Mouse (Mus musculus): ENCODE measurements around the gene Rita1. TPM values are rescaled to one million over a fixed set of nuclear protein-coding genes. Genes with fewer than 3 reads are reported as not detected.

Rita1 gene
- polyA plus RNA-seq, 1 experiment from 2014 or later: 6.5 TPM

DNA sequence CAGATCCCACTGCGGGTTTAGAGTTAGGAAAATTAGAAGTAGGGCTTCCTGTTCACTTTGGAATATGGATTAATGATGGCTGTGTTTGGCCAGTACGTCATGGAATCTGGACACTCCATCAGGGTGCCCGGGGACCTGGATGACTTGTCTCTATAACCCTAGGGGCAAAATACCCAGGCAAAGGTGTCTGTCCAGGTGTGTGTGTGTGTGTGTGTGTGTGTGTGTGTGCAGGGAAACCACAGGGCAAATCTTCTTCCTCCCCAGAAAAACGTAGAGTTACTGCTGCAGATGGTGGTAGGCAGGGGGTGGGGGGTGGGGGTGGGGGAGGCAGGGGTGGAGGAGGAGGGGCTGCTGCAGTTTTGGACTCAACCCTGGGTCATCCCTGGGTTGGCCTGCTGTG lies 35.0 kb upstream of the Rita1 start:
- peaks cover 77% of the 10 kb centered on the region for H3K27me3 ChIP-seq
- H3K4me1 ChIP-seq (replicated peaks): peaks cover 36% of the 10 kb centered on the region
- H3K4me2 ChIP-seq: no peak overlapping the region
- ATAC-seq (ENCODE audit: low read depth): no peak
- 47% methylated on average over 4 of the region's 4 CpGs for WGBS (ENCODE audit: insufficient replicate concordance)
- H3K36me3 ChIP-seq: no peaks in the 10 kb centered on the region
- H3K9me3 ChIP-seq (replicated peaks): no peaks in the 10 kb centered on the region
- H3K27ac ChIP-seq: no peak overlapping the region
- DNase-seq: no peak
- H3K9ac ChIP-seq: no peak overlapping the region
- no peak overlapping the region for H3K4me3 ChIP-seq (replicated peaks)

DNA sequence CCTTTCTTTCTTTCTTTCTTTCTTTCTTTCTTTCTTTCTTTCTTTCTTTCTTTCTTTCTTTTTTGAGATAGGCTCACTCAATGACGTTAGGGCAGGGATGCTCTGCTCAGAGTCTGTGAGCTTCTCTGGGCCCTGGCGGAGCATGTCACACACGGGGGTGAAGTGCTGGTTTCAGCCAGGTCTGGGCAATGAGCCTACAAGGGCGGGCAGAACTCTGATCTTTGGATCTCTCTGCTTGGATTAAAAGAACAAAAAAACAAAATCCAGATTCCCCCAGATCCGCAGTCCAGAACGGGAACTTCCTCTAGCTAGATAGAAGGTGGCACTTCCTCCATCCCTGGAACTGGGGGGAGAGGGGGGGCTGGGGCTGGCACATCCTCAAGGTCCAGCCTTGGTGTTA lies 33.5 kb upstream of the Rita1 start:
- H3K9me3 ChIP-seq (replicated peaks): no peaks in the 10 kb centered on the region
- no peak overlapping the region for H3K4me2 ChIP-seq
- 40% methylated on average over 6 of the region's 6 CpGs for WGBS (ENCODE audit: insufficient replicate concordance)
- H3K36me3 ChIP-seq: no peaks in the 10 kb centered on the region
- H3K4me3 ChIP-seq (replicated peaks): no peak overlapping the region
- H3K9ac ChIP-seq: no peak overlapping the region
- peaks cover 28% of the 10 kb centered on the region for H3K4me1 ChIP-seq (replicated peaks)
- ATAC-seq (ENCODE audit: low read depth) (no peak), DNase-seq (no peak)
- H3K27me3 ChIP-seq: peaks cover 64% of the 10 kb centered on the region
- H3K27ac ChIP-seq: no peak overlapping the region

DNA sequence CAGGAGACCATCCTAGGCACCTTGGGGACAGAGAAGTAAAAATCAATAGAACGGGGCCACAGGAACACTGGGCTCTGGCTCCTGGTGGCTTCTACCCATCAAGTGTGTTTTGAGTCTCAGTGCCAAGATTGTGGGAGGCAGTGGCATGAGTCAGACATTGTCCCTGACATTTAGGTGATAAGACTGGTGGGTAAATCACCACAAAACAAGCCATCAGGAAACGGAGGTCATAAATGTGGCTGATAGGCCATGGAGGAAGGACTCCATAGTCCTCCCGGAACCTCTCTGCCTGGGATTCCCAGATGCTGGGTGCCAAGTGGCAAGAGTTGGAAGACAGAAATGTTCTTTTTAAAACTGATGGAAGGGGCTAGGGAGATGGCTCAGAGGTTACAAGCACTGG lies 31.8 kb upstream of the Rita1 start:
- H3K9ac ChIP-seq: no peak overlapping the region
- H3K27me3 ChIP-seq: peaks cover 50% of the 10 kb centered on the region
- peaks cover 20% of the 10 kb centered on the region for H3K4me1 ChIP-seq (replicated peaks)
- no peak overlapping the region for H3K27ac ChIP-seq
- H3K4me3 ChIP-seq (replicated peaks): no peak overlapping the region
- 23% methylated on average over 3 of the region's 3 CpGs for WGBS (ENCODE audit: insufficient replicate concordance)
- no peak for DNase-seq
- H3K9me3 ChIP-seq (replicated peaks): no peaks in the 10 kb centered on the region
- ATAC-seq (ENCODE audit: low read depth): no peak
- H3K4me2 ChIP-seq: no peak overlapping the region
- no peaks in the 10 kb centered on the region for H3K36me3 ChIP-seq

DNA sequence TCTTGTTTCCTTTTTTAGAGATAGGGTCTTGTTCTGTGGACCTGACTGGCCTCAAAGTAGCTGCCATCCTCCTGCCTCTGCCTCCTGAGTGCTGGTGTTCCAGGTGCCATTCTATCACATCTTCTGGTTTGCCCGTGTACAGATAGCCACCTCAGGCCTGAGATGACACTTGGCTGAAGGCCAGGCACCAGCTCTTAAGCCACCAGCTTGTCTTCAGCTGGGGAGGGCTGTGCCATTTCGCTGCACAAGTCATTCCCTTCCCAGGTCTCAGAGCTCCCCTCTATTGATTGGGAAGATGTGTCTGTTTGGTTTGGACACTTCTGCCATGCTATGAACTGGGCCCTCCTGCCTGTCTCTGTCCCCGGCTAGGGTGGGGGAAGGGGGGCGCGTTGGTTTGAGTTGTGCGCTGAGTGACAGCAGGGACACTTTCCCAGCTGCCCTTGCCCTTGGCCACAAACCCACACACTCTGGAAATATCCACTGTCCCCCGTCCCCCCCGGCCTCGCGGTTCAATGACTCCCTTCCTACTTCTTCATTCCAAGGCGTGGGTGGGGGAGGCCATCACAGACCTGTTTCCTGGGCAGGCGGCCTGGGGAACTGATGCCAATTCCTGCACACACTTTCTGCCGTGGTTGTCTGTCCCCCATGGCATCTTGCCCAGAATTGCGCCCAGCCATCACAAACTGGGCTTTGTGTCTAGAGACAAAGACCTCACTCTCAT lies 31.1 kb upstream of the Rita1 start:
- no peak overlapping the region for H3K4me2 ChIP-seq
- no peak overlapping the region for H3K9ac ChIP-seq
- H3K27ac ChIP-seq: no peak overlapping the region
- H3K4me3 ChIP-seq (replicated peaks): no peak overlapping the region
- 17% methylated on average over 14 of the region's 14 CpGs for WGBS (ENCODE audit: insufficient replicate concordance)
- ATAC-seq (ENCODE audit: low read depth): no peak
- no peak for DNase-seq
- no peaks in the 10 kb centered on the region for H3K9me3 ChIP-seq (replicated peaks)
- H3K4me1 ChIP-seq (replicated peaks): peaks cover 13% of the 10 kb centered on the region
- H3K27me3 ChIP-seq: peaks cover 43% of the 10 kb centered on the region
- H3K36me3 ChIP-seq: no peaks in the 10 kb centered on the region

DNA sequence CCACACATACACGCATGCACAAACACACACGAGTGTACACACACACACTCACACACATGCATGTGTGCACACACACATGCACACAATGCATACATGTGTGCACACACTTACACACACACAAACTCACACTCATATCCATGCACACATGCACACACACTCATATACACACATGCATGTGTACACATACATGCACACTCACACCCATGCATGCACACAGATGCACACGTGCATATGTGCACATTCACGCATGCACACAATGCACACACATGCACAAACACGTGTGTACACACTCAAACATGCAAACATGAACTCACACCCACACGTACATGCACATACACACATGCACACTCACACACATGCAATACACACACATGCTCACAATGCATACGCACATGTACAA lies 27.7 kb upstream of the Rita1 start:
- ATAC-seq (ENCODE audit: low read depth) (no peak), DNase-seq (no peak)
- Histone ChIP-seq H3K4me3 (replicated peaks) (no peak overlapping the region), H3K27me3 (peaks cover 18% of the 10 kb centered on the region), H3K36me3 (no peaks in the 10 kb centered on the region), H3K4me2 (no peak overlapping the region), H3K4me1 (replicated peaks) (peaks cover 4% of the 10 kb centered on the region; the same call in 1 of the 2 replicates), H3K27ac (no peak overlapping the region), H3K9ac (no peak overlapping the region), H3K9me3 (replicated peaks) (no peaks in the 10 kb centered on the region)
- WGBS (ENCODE audit: insufficient replicate concordance): 72% methylated on average over 7 of the region's 7 CpGs

DNA sequence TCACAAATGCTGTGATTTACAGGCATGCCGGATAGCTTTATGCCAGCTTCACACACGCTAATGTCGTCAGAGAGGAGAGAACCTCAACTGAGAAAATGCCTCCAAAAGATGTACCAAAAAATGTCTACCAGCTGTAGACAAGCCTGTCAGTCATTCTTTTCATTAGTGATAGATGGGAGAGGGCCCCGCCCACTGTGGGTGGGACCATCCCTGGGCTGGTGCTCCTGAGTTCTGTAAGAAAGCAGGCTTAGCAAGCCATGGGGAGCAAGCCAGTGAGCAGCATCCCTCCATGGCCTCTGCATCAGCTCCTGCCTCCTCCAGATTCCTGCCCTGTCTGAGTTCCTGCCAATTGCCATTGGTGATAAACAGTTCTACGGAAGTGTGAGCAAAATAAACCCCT lies 23.2 kb upstream of the Rita1 start:
- Histone ChIP-seq H3K9ac (no peak overlapping the region), H3K36me3 (no peaks in the 10 kb centered on the region), H3K27ac (no peak overlapping the region), H3K4me2 (no peak overlapping the region), H3K27me3 (peaks cover 35% of the 10 kb centered on the region), H3K4me1 (replicated peaks) (no peaks in the 10 kb centered on the region), H3K9me3 (replicated peaks) (peaks cover 5% of the 10 kb centered on the region; the same call in 1 of the 2 replicates), H3K4me3 (replicated peaks) (no peak overlapping the region)
- 70% methylated on average over 5 of the region's 5 CpGs for WGBS (ENCODE audit: insufficient replicate concordance)
- DNase-seq (no peak), ATAC-seq (ENCODE audit: low read depth) (no peak)

DNA sequence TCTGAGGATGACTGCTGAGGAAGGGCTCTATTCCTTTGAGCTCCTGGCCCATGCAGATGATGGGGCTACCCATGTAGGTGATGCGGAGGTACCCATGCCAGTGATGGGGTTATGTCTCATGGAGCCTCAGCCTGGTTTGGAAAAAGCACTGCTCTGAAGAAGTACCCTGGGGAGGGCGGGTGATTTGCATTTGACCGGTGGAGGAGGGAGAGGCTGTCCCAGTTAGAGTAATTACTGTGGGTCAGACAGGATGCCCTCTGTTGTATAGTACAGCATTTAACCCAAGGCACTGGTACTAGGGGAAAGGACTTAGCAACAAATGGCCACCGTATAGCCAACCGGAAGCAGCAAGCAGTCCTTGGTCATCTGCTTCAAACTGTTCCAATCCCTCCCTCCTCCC lies 22.5 kb upstream of the Rita1 start:
- Histone ChIP-seq H3K4me2 (no peak overlapping the region), H3K27me3 (peaks cover 42% of the 10 kb centered on the region), H3K4me3 (replicated peaks) (no peak overlapping the region), H3K4me1 (replicated peaks) (no peaks in the 10 kb centered on the region), H3K36me3 (no peaks in the 10 kb centered on the region), H3K9me3 (replicated peaks) (peaks cover 5% of the 10 kb centered on the region; the same call in 1 of the 2 replicates), H3K9ac (no peak overlapping the region), H3K27ac (no peak overlapping the region)
- 41% methylated on average over 5 of the region's 5 CpGs for whole genome bisulfite sequencing (ENCODE audit: insufficient replicate concordance)
- no peak for ATAC-seq (ENCODE audit: low read depth)
- no peak for DNase-seq

DNA sequence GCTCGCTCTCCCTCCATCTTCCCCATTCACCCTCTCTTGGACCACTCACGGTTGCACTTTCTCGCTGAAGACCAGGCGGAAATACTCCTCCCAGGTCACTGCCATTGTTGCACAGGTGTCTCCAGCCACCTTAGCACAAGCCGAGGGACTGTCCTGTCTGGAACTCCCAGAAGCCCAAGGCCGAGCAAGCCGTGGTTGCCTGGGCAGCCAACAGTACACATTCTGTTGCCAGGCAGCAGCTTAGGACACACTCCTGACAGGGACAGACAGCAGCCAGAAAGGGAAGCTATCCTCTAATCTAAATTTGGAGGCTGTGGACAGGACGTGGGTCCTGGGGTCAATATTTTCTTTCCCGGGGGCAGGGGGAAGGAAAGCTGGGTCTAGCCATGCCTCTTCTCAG lies 21.7 kb upstream of the Rita1 start, which contains the start of gene Cfap73:
Gene Cfap73 (minus strand): TSS at position 105 of the 400 bp plus-strand sequence.
- Histone ChIP-seq H3K27ac (no peak within 1 kb of the TSS), H3K4me3 (replicated peaks) (no peak within 1 kb of the TSS), H3K36me3 (no peaks in the 10 kb centered on the region), H3K9ac (no peak within 1 kb of the TSS), H3K27me3 (peaks cover 49% of the 10 kb centered on the region), H3K4me2 (no peak within 1 kb of the TSS), H3K9me3 (replicated peaks) (peaks cover 5% of the 10 kb centered on the region; the same call in 1 of the 2 replicates), H3K4me1 (replicated peaks) (no peaks in the 10 kb centered on the region)
- DNase-seq (no peak), ATAC-seq (ENCODE audit: low read depth) (no peak)
- 41% methylated on average over 9 of the region's 9 CpGs for WGBS (ENCODE audit: insufficient replicate concordance)

DNA sequence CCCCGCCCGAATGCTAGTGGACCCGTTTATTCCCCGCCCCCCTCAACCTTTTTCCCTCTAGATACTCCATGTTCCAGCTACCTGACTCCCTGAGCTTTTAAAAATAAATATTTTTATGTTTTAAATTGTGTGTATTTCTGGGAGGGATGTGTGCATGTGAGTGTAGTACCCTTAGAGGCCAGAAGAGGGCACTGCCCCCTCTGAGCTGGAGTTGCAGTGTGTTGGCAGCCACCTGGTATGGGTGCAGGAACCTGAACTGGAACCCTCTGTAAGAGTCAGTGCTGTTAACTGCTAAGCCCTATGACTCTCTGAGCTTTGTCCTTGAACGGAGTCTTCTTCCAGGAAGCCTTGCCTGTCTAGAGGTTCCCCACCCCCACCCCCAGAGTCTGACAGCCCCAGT lies 19.5 kb upstream of the Rita1 start:
- DNase-seq (no peak), ATAC-seq (ENCODE audit: low read depth) (no peak)
- Histone ChIP-seq H3K9me3 (replicated peaks) (peaks cover 5% of the 10 kb centered on the region; the same call in 1 of the 2 replicates), H3K36me3 (peaks cover 13% of the 10 kb centered on the region), H3K27me3 (peaks cover 49% of the 10 kb centered on the region), H3K4me1 (replicated peaks) (peaks cover 10% of the 10 kb centered on the region), H3K4me3 (replicated peaks) (no peak overlapping the region), H3K4me2 (no peak overlapping the region), H3K9ac (no peak overlapping the region), H3K27ac (no peak overlapping the region)
- WGBS (ENCODE audit: insufficient replicate concordance): 70% methylated on average over 5 of the region's 5 CpGs

DNA sequence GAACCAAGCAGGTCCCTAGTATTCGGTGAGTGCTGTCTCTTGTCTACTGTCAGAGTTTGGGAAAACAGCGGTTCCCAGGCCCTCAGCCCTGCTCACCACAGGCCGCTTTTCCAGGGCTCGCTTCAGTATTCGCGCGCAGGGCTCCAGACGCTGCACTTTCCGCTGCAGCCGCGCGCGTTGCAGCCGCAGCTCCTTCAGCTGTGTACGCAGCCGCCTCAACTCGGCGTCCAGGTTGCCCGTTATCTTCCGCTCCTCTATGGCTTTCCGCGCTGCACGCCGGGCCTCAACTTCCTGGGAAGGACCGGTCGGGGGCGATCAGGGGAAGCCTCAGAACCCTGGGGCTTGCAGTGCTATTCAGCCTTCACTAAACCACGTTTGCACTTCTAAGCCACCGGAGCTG lies 18.7 kb upstream of the Rita1 start:
- no peak for DNase-seq
- H3K9me3 ChIP-seq (replicated peaks): peaks cover 5% of the 10 kb centered on the region; the same call in 1 of the 2 replicates
- no peak for ATAC-seq (ENCODE audit: low read depth)
- H3K4me3 ChIP-seq (replicated peaks): no peak overlapping the region
- H3K27me3 ChIP-seq: peaks cover 49% of the 10 kb centered on the region
- H3K36me3 ChIP-seq: peaks cover 21% of the 10 kb centered on the region
- H3K4me2 ChIP-seq: peak overlapping the region; percentile 28; the same call in 1 of the 2 replicates
- H3K4me1 ChIP-seq (replicated peaks): peaks cover 10% of the 10 kb centered on the region
- H3K9ac ChIP-seq: no peak overlapping the region
- 7% methylated on average over 29 of the region's 29 CpGs for WGBS (ENCODE audit: insufficient replicate concordance)
- no peak overlapping the region for H3K27ac ChIP-seq

DNA sequence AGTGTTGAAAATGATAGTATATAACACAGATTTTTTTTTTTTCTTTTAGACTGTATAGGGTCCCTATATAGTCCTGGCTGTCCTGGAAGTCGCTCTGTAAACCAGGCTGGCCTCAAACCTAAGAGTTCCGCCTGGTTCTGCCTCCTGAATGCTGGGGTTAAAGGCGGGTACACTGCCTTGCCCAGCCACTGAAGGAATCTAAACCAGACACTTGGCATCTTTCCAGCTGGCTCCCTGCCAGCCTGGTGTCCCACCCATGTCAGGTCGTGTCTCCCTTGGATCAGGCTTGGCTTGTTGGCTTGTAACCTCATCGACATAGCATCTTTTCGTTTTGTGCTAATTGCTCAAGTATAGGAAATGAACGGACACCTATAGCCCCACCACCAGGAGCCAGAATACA lies 16.2 kb upstream of the Rita1 start:
- WGBS (ENCODE audit: insufficient replicate concordance): 61% methylated on average over 7 of the region's 7 CpGs
- no peak overlapping the region for H3K4me2 ChIP-seq

More for the DNA sequence above, 16.2 kb upstream of the Rita1 start:
- ATAC-seq (ENCODE audit: low read depth) (no peak), DNase-seq (no peak)
- Histone ChIP-seq H3K27me3 (peaks cover 37% of the 10 kb centered on the region), H3K4me3 (replicated peaks) (no peak overlapping the region), H3K27ac (no peak overlapping the region), H3K9ac (no peak overlapping the region), H3K36me3 (peaks cover 46% of the 10 kb centered on the region), H3K9me3 (replicated peaks) (peaks cover 5% of the 10 kb centered on the region; the same call in 1 of the 2 replicates), H3K4me1 (replicated peaks) (peaks cover 10% of the 10 kb centered on the region)
